14 mouse cellular contexts compared by ENCODE assay signal in the genomic region with DNA sequence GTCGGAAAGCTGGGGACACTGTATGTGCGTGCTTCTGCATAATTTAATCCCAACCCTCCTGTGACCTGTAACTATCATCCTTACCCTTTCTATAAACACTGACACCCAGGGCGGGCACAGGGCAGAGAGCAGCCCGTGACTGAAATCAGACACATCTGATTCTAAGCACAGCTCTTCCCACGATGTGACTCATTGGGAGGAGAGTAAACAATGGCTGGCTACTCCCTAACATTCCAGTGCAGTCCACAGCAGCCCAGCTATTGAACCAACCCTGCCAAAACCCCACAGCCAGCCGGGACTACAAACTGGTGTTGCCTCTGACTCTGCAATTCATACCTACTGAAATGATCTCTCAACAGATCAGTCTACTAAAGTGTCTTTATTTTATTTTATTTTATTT.
DNase-seq lines count a peak whose midpoint lies in the region; ATAC-seq and TF ChIP-seq lines count a peak whose summit lies in the region.
"Had no signal": no experiment of that assay in that cellular context is flagged by ENCODE, and none has a peak within 500 bp of the region (broad histone marks: within the 10 kb centered on the region; RNA-seq: fewer than 3 reads in every experiment).

No protein-coding gene starts in this region.

- H3K4me1 ChIP-seq in stomach, embryonic 15.5 days, result peaks cover 11% of the 10 kb centered on the region

- no peak for TF ChIP-seq CTCF in gastrocnemius, adult 2 months (IDR thresholded peaks at IDR 0.05)

- DNase-seq in gastrocnemius, adult 2 months, result peak; percentile 48
- DNase-seq in gastrocnemius, postnatal 25 days, result no peak
- DNase-seq in lung, postnatal 10 days, result peak; percentile 15
- DNase-seq in lung, postnatal 25 days (ENCODE audit: low spot score), result no peak
- peak; percentile 72 for DNase-seq in R1 (ENCODE audit: low read depth, low spot score)
- DNase-seq in retina, postnatal 1 day, result no peak
- DNase-seq in spleen, postnatal 36 days (ENCODE audit: low spot score in 2 of 2), result no peak
- DNase-seq: adrenal gland, postnatal 25 days; cerebellum, adult 18-20 months; gastrocnemius, postnatal 10 days; right cerebral cortex, postnatal 25 days had no signal

- no peak overlapping the region for H3K4me2 ChIP-seq in stomach, embryonic 15.5 days
- H3K4me2 ChIP-seq: liver, embryonic 15.5 days had no signal

- ATAC-seq in stomach, embryonic 15.5 days (ENCODE audit: insufficient read depth, low FRiP score, low read depth), result peak; percentile 61; the same call in 1 of the 2 replicates
- ATAC-seq: Patski had no signal

- H3K36me3 ChIP-seq in stomach, embryonic 15.5 days, result no peaks in the 10 kb centered on the region
- H3K36me3 ChIP-seq: liver, embryonic 15.5 days had no signal

- no peaks in the 10 kb centered on the region for H3K9me3 ChIP-seq in stomach, embryonic 15.5 days
- H3K9me3 ChIP-seq: liver, embryonic 15.5 days had no signal

- no peak overlapping the region for H3K9ac ChIP-seq in stomach, embryonic 15.5 days
- H3K9ac ChIP-seq: liver, embryonic 15.5 days had no signal

- intact Hi-C loops in gastrocnemius, adult 2 months (cut with DNase I), result no loop called here

- H3K4me3 ChIP-seq in gastrocnemius, adult 2 months, result no peak overlapping the region
- H3K4me3 ChIP-seq in stomach, embryonic 15.5 days (replicated peaks), result no peak overlapping the region
- H3K4me3 ChIP-seq: liver, embryonic 15.5 days had no signal

- H3K27ac ChIP-seq in gastrocnemius, adult 2 months, result peak overlapping the region; percentile 41
- no peak overlapping the region for H3K27ac ChIP-seq in stomach, embryonic 15.5 days
- H3K27ac ChIP-seq: liver, embryonic 15.5 days had no signal

- H3K27me3 ChIP-seq in stomach, embryonic 15.5 days (replicated peaks), result no peaks in the 10 kb centered on the region
- H3K27me3 ChIP-seq: liver, embryonic 15.5 days; Patski had no signal

- 44% methylated on average over 6 of the region's 6 CpGs for WGBS in stomach, embryonic 15.5 days

Comparison
In these comparisons a context has a peak if more than half of its experiments do, and no peak if none do; other contexts are left out.
1. DNase-seq: peak in gastrocnemius, adult 2 months (single experiment), lung, postnatal 10 days (single experiment) and R1 (single experiment); none in gastrocnemius, postnatal 25 days (single experiment), lung, postnatal 25 days (single experiment), retina, postnatal 1 day (single experiment) and spleen, postnatal 36 days (0 of 2).